Mouse (Mus musculus): ENCODE data around the gene Majin.

GRCm38 (mm10) chr19:6144842-6145241 is 39.3 kb upstream of the Majin start:
- no peak for TF ChIP-seq SRF (IDR thresholded peaks at IDR 0.05; ENCODE audit: control insufficient read depth, insufficient read length, low read depth)
- no peak for TF ChIP-seq POLR2A (IDR thresholded peaks at IDR 0.05; ENCODE audit: insufficient read length, low read depth)
- no peak for TF ChIP-seq MAX (IDR thresholded peaks at IDR 0.05; ENCODE audit: low read depth)
- no peak for TF ChIP-seq USF1 (IDR thresholded peaks at IDR 0.05; ENCODE audit: low read depth)
